Mouse (Mus musculus): ENCODE data around the gene Malrd1. TPM values are rescaled to one million over a fixed set of nuclear protein-coding genes. Genes with fewer than 3 reads are reported as not detected.

Gene Malrd1
- polyA plus RNA-seq, 1 experiment = 0.02 TPM

- Histone ChIP-seq H3K4me1 (ENCODE audit: control insufficient read depth, insufficient read depth, low read length) (no peaks in the 10 kb centered on the region), H3K27ac (ENCODE audit: insufficient read depth, low read length) (no peak overlapping the region), H3K4me3 (ENCODE audit: insufficient read depth, low read length) (no peak overlapping the region)
- TF ChIP-seq CTCF (IDR thresholded peaks at IDR 0.05; ENCODE audit: extremely low read depth, insufficient read depth, low read length) = no peak
- no peak for TF ChIP-seq POLR2A (IDR thresholded peaks at IDR 0.05; ENCODE audit: extremely low read depth, insufficient read depth, low read length)
Measured at GRCm38 (mm10) chr2:16240861-16241260, 714.6 kb downstream of the Malrd1 start.

GRCm38 (mm10) chr2:16243097-16243496, 716.8 kb downstream of the Malrd1 start:
- Histone ChIP-seq H3K4me3 (ENCODE audit: insufficient read depth, low read length) (no peak overlapping the region), H3K4me1 (ENCODE audit: control insufficient read depth, insufficient read depth, low read length) (no peaks in the 10 kb centered on the region), H3K27ac (ENCODE audit: insufficient read depth, low read length) (no peak overlapping the region)
- TF ChIP-seq POLR2A (IDR thresholded peaks at IDR 0.05; ENCODE audit: extremely low read depth, insufficient read depth, low read length) = no peak
- TF ChIP-seq CTCF (IDR thresholded peaks at IDR 0.05; ENCODE audit: extremely low read depth, insufficient read depth, low read length) = no peak

- TF ChIP-seq CTCF (IDR thresholded peaks at IDR 0.05; ENCODE audit: extremely low read depth, insufficient read depth, low read length) (no peak), POLR2A (IDR thresholded peaks at IDR 0.05; ENCODE audit: extremely low read depth, insufficient read depth, low read length) (no peak)
- Histone ChIP-seq H3K4me1 (ENCODE audit: control insufficient read depth, insufficient read depth, low read length) (no peaks in the 10 kb centered on the region), H3K27ac (ENCODE audit: insufficient read depth, low read length) (no peak overlapping the region), H3K4me3 (ENCODE audit: insufficient read depth, low read length) (no peak overlapping the region)
Measured at GRCm38 (mm10) chr2:16248861-16249260, 722.6 kb downstream of the Malrd1 start.

- TF ChIP-seq POLR2A (IDR thresholded peaks at IDR 0.05; ENCODE audit: extremely low read depth, insufficient read depth, low read length) (no peak), CTCF (IDR thresholded peaks at IDR 0.05; ENCODE audit: extremely low read depth, insufficient read depth, low read length) (no peak)
- Histone ChIP-seq H3K4me1 (ENCODE audit: control insufficient read depth, insufficient read depth, low read length) (no peaks in the 10 kb centered on the region), H3K4me3 (ENCODE audit: insufficient read depth, low read length) (no peak overlapping the region), H3K27ac (ENCODE audit: insufficient read depth, low read length) (no peak overlapping the region)
Measured at GRCm38 (mm10) chr2:16252274-16252673, 726.0 kb downstream of the Malrd1 start.

Data from cortical plate, adult 2 months (tissue).